Mouse (Mus musculus): ENCODE results near the gene Saysd1.

Saysd1 gene

GRCm38 (mm10) chr14:20162686-20163085 lies 24.4 kb upstream of the Saysd1 start:
- DNase-seq (ENCODE audit: low spot score) = no peak

DNA sequence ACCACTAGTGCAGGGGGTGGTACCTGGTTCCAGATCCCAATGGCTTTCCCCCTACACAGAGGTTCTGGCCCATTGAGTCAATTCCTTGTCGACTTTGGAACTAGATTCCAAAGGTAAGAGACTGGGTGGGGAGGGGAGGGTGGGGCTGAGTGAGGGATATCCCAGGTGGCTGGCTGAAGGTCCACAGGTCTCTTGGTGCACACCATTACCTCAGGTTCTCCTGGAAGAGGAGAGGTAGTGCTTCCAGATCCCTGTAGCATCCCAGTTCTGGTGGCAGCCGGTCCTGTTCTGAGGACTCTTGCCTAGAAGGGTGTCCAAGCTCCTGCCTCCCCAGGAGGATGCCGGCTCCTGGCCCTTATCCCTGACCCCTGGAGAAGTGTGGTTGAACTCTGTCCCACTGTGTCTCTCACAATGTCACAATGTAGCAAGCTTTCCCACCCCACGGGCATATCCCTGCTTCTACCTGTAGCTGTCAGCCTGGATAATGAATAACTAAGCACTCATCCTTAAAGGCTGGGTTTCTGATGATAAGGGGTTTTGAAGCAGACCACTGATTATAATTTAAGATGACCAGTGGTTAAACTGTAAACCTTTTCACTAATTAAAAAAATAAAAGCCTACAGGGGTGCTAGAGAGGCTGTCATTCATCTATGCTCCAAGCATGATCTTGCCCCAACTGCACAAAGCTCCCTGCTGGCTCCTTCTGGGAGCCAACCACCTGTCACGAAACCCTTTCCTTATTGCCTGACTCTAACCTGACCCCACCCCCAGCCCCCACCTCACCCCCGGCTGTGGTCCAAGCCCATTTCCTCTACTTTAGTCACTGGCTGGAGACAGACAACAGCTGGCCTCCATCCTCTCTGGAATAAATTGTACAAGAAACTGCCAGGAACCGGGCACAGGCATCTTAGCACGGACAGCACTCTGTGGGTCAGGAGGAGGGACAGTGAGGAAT lies 20.7 kb upstream of the Saysd1 start:
- DNase-seq (ENCODE audit: low spot score) = peak; percentile 17

- no peak for DNase-seq (ENCODE audit: low spot score)
Measured at GRCm38 (mm10) chr14:20157595-20157994, 19.3 kb upstream of the Saysd1 start.

DNA sequence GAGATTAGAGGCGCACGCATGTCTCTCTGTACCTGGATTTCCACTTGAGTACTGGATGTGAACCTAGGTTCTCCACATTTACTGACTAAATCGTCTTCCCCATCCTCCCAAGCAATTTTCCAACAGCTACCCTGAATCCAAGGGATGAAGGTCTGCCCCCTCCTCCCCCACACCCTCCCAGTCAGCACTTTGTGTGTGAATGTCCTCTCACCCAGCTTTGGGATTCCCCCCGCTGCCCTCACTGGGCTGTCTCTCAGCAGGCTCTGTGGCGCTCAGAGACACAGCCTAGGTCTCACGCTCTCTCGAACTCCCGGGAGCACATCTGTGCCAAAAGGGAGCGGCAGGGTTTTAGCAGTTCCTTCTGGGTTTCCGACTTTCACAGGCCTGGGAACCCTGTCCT lies 17.4 kb upstream of the Saysd1 start:
- DNase-seq (ENCODE audit: low spot score) = no peak

- no peak for DNase-seq (ENCODE audit: low spot score)
Measured at GRCm38 (mm10) chr14:20154937-20155336, 16.6 kb upstream of the Saysd1 start.

- DNase-seq (ENCODE audit: low spot score) = no peak
Measured at GRCm38 (mm10) chr14:20154245-20154644, 15.9 kb upstream of the Saysd1 start.

- DNase-seq (ENCODE audit: low spot score) = no peak
Measured at GRCm38 (mm10) chr14:20149127-20150080, 11.1 kb upstream of the Saysd1 start.

DNA sequence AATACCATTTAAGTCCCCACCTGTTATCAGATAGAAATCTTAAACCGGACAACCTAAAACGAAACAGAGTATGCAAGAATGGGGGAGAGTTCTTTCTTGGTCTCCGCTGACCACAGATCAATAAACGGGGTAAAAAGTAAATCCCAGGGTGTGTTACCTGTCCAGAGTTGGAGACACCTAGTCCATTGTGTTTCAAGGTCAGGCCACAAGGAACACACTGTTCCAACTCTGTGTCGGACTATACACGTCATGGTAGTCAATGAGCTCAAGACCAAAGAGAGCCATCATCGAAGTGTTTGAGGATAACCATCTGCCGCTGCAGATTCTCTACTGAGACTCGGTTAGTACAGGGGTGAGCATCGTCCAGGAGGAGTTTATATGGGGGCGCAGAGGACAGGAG lies 10.2 kb upstream of the Saysd1 start:
- no peak for DNase-seq (ENCODE audit: low spot score)

- DNase-seq (ENCODE audit: low spot score) = no peak
Measured at GRCm38 (mm10) chr14:20147854-20148253, 9.5 kb upstream of the Saysd1 start.

GRCm38 (mm10) chr14:20144093-20144492 lies 5.8 kb upstream of the Saysd1 start:
- DNase-seq (ENCODE audit: low spot score) = no peak

- DNase-seq (ENCODE audit: low spot score) = peak; percentile 29
Measured at GRCm38 (mm10) chr14:20134965-20135671, 3.2 kb downstream of the Saysd1 start.

DNA sequence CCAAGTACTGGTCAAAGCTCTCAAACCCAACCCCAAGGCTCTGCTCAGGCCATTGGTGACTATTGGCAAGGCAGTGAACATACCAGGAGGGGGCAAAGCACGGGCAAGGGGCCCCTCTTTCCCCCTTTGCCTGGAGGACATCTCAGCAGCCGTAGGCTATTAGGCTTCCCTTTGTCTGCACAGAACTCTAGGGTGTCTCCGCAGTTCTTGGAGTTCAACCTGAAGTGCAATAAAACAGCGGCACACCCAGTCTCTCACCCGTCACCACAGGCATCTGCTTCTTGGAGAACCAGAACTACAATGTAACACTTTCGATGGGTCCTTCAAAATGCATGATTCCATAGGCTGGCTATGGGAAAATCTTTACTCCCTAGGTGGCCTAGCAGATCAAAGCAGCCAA lies 10.2 kb downstream of the Saysd1 start:
- DNase-seq (ENCODE audit: low spot score) = no peak

- DNase-seq (ENCODE audit: low spot score) = no peak
Measured at GRCm38 (mm10) chr14:20127406-20128087, 10.8 kb downstream of the Saysd1 start.

DNA sequence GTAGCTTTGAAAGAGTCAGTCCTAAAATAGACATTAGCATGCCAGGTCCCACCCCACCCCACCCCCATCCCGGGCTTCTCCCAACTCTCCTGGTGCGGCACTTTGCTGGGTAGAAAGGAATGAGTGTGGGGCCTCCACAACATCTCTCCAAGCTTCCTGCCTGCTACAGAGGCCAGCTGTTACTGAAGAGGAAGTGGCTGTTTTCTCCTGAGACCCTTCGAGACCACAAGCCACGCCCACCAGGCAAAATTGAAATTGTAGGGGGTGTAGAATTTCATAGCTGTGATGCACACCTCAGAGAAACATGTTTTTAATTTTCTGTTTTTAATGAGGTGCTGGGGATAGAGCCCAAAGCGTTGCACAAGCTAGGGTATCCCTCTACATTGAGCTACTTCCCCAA lies 17.5 kb downstream of the Saysd1 start:
- DNase-seq (ENCODE audit: low spot score) = no peak

GRCm38 (mm10) chr14:20120012-20120411 lies 18.3 kb downstream of the Saysd1 start:
- DNase-seq (ENCODE audit: low spot score) = no peak

DNA sequence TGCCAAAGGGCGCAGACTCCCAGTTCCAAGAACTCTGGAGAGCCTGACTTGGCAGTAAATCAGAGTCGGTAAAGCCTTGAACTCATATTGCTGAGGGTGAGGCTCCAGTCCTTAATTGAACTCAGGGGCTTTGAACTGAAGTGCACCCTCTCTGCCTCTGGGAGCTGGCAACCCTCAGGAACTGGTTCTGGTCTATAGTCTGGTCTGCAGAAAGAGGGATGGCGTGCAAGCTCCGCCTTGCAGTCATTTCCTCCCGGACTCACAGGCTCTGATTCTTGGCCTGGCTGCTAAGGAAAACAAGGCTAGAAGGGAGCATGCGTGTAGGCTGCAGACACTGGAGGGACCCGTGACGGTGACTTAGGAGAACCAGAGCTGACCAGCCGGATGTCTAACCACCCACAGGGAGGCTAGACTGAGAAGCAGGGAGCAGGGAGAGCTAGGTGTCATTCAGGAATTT lies 22.2 kb downstream of the Saysd1 start:
- DNase-seq (ENCODE audit: low spot score) = peak; percentile 50

DNA sequence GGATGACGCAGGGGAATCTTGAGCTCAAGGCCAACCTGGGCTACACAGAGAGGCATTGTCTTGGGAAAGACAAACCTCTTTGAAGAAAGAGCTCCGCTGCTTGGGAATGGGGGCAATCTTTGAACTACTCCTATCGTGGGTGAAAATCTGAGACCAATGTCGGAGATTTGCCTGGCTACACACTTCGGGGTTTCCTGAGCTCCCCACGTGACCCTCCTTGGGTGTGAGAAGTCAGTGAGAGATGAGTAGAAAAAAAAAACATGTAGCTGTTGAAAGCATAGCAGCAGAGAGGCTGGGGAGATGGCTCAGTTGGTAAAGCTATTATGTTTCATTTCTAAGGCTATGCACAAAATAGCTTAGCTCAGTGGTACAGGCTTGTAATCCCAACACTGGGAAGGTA lies 23.4 kb downstream of the Saysd1 start:
- DNase-seq (ENCODE audit: low spot score) = no peak

- peak; percentile 88 for DNase-seq (ENCODE audit: low spot score)
Measured at GRCm38 (mm10) chr14:20113964-20114363, 24.4 kb downstream of the Saysd1 start.

GRCm38 (mm10) chr14:20113189-20113961 lies 25.0 kb downstream of the Saysd1 start:
- DNase-seq (ENCODE audit: low spot score) = no peak

- DNase-seq (ENCODE audit: low spot score) = no peak
Measured at GRCm38 (mm10) chr14:20112218-20112617, 26.1 kb downstream of the Saysd1 start.

DNA sequence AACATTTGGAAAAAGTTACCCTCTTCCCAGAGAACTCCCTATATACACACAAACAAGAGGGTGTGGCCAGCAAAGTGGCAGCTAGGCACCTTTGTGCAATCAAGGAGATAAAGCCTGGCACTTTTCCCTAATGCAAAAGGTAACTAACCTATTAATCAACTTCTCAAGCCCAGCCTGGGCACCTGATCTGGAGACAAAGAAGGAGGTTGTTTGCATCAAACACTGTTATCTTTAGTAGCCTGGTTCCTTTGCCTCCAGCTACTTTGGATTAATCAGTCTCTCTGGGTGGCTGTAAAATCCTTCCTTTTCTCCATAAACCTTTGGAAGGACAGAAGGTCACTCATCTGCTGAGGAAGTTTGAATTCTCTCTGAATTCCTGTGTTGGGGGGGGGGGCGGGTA lies 27.4 kb downstream of the Saysd1 start:
- DNase-seq (ENCODE audit: low spot score) = no peak

Data from lung, postnatal 25 days (tissue).